In the genomic region with DNA sequence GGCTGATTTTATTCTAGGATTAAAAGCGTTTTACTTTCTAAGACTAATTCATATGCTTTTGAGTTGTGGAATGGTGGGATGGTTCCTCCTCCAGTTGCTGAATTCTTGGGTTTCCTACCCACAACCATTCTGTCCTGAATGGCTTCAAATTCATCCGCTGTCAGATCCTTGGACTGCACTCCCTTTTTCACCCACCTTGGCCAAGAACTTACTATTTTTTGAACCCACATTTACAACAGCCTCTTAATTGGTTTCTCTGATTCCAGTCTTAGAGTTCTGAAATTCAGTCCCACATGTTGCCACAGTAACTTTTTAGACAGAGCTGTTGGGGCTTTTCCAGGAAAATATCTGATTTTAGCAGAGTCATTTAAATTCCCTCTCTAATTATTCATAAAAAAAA, we compare ENCODE assay signal across 8 mouse cellular contexts.
"Had no signal": no experiment of that assay in that cellular context is flagged by ENCODE, and none has a peak within 500 bp of the region (broad histone marks: within the 10 kb centered on the region; RNA-seq: fewer than 3 reads in every experiment).

No protein-coding gene starts in this region.

- DNase-seq: liver, embryonic 13.5 days; liver, postnatal 0 days; lung, adult 2 months; lung, postnatal 14 days; lung, postnatal 36 days; thymus, adult 18-20 months; thymus, postnatal 25 days; thymus, postnatal 4 days had no signal
